Mouse (Mus musculus) intestine, embryonic 16.5 days (tissue): ENCODE measurements around the gene Troap. TPM values are rescaled to one million over a fixed set of nuclear protein-coding genes. Genes with fewer than 3 reads are reported as not detected.

ENCODE experiments used
- ATAC-seq: fragments of 200-750 bp; cut with Nextera tagmentation; 2 replicates; pipeline ENCODE4 v1.8.0; 2017; ENCODE audit warnings: moderate TSS enrichment, moderate library complexity
- H3K27ac ChIP-seq: fragments of 300-500 bp; sonication (generic); 2 replicates; pipeline ENCODE4 v1.5.1; 2014; ENCODE audit warnings: mild to moderate bottlenecking, low read length
- H3K27me3 ChIP-seq: fragments of 300-500 bp; sonication (generic); replicated peaks from 2 replicates; pipeline ENCODE4 v1.6.1; 2014; ENCODE audit warnings: low read length, control low read depth, mixed read lengths; ENCODE audit not compliant: control insufficient read depth, insufficient read depth
- H3K36me3 ChIP-seq: fragments of 300-500 bp; sonication (generic); 2 replicates; pipeline ENCODE4 v1.6.1; 2014; ENCODE audit warnings: low read length, control low read depth; ENCODE audit not compliant: control insufficient read depth, insufficient read depth
- H3K4me1 ChIP-seq: fragments of 300-500 bp; sonication (generic); 2 replicates; pipeline ENCODE4 v1.6.1; 2014; ENCODE audit warnings: low read length, control low read depth, mixed read lengths; ENCODE audit not compliant: control insufficient read depth, insufficient read depth
- H3K4me2 ChIP-seq: fragments of 300-500 bp; sonication (generic); 2 replicates; pipeline ENCODE4 v1.6.1; 2014; ENCODE audit warnings: low read depth, low read length, control low read depth
- H3K4me3 ChIP-seq: fragments of 300-500 bp; sonication (generic); 2 replicates; pipeline ENCODE4 v1.5.1; 2014; ENCODE audit warnings: mild to moderate bottlenecking, low read length
- H3K9ac ChIP-seq: fragments of 300-500 bp; sonication (generic); 2 replicates; pipeline ENCODE4 v1.6.1; 2014; ENCODE audit warnings: low read depth, low read length
- H3K9me3 ChIP-seq: fragments of 300-500 bp; sonication (generic); 2 replicates; pipeline ENCODE4 v1.6.1; 2016; ENCODE audit warnings: low read length, control low read depth; ENCODE audit not compliant: control insufficient read depth
- WGBS: fragments of 180-500 bp; shearing (Covaris S2); extraction: QIAGEN DNeasy Blood & Tissue Kit; methylation state at CpG from one replicate; pipeline ENCODE4 v1.1.7; 2014; 5-methylcytosine and 5-hydroxymethylcytosine counted together
- microRNA-seq: library from miRNA; unstranded; fragments of <30 nt; microRNA quantifications from one replicate; pipeline ENCODE4, GENCODE M21; 2016
- polyA plus RNA-seq: library from polyadenylated mRNA; unstranded; fragments of >200 nt; fragmentation: Nextera tagmentation; extraction: Ambion mirVana; gene quantifications from 2 replicates; pipeline ENCODE4 v1.2.1, GENCODE M21; 2015

The Troap gene
- polyA plus RNA-seq, 1 experiment from 2014 or later = 25.4 TPM

GRCm38 (mm10) chr15:99129956-99130910 lies 55.9 kb downstream of the Troap start:
- no peak for ATAC-seq
- Histone ChIP-seq H3K9me3 (no peaks in the 10 kb centered on the region), H3K4me2 (no peak overlapping the region), H3K27me3 (no peaks in the 10 kb centered on the region), H3K4me3 (no peak overlapping the region), H3K4me1 (peaks cover 14% of the 10 kb centered on the region), H3K27ac (no peak overlapping the region), H3K9ac (no peak overlapping the region), H3K36me3 (no peaks in the 10 kb centered on the region)
- 59% methylated on average over 22 of the region's 22 CpGs for WGBS

Small RNA genes lying within 50 kb of the gene (microRNA-seq; reads per million reads assigned to microRNA genes)
- 1.8 reads per million for gene Mir6960

Other genes starting within 250 kb of the Troap start
- 92.2 and 94.6 TPM in 2 replicates for gene Prkag1, start 243.1 kb upstream of the Troap start, polyA plus RNA-seq
- 7.7 and 7.9 TPM in 2 replicates for gene Kmt2d, start 203.4 kb upstream of the Troap start, polyA plus RNA-seq
- 11.3 and 12.3 TPM in 2 replicates for gene Rhebl1, start 180.0 kb upstream of the Troap start, polyA plus RNA-seq
- gene Dhh, start 176.0 kb upstream of the Troap start, polyA plus RNA-seq = 0.83 and 1.6 TPM in 2 replicates
- 20.4 and 23.6 TPM in 2 replicates for gene Lmbr1l, start 156.3 kb upstream of the Troap start, polyA plus RNA-seq
- 1,159 and 1,322 TPM in 2 replicates for gene Tuba1b, start 140.0 kb upstream of the Troap start, polyA plus RNA-seq
- gene Gm49450, start 121.0 kb upstream of the Troap start, polyA plus RNA-seq = not detected in 2 replicates
- gene Tuba1a, start 120.9 kb upstream of the Troap start, polyA plus RNA-seq = 816 and 895 TPM in 2 replicates
- gene Tuba1c, start 44.7 kb upstream of the Troap start, polyA plus RNA-seq = 295 and 311 TPM in 2 replicates
- 35.0 and 38.4 TPM in 2 replicates for gene Prph, start 19.4 kb upstream of the Troap start, polyA plus RNA-seq
- gene C1ql4, start 13.2 kb downstream of the Troap start, polyA plus RNA-seq = 0.09 and 0.17 TPM in 2 replicates
- gene Dnajc22, start 18.6 kb downstream of the Troap start, polyA plus RNA-seq = 45.0 and 45.4 TPM in 2 replicates
- gene Spats2, start 51.3 kb downstream of the Troap start, polyA plus RNA-seq = 18.1 and 20.9 TPM in 2 replicates
- 0.39 and 0.56 TPM in 2 replicates for gene Kcnh3, start 150.3 kb downstream of the Troap start, polyA plus RNA-seq
- gene Mcrs1, start 177.4 kb downstream of the Troap start, polyA plus RNA-seq = 124 and 128 TPM in 2 replicates
- gene Prpf40b, start 220.5 kb downstream of the Troap start, polyA plus RNA-seq = 29.8 and 34.8 TPM in 2 replicates
- 0.24 TPM in 1 of 2 replicates, not detected in the other for gene Fam186b, start 221.3 kb downstream of the Troap start, polyA plus RNA-seq